Mouse (Mus musculus) monocyte, adult 5-6 weeks (primary cell): ENCODE results near the gene Grin1. TPM values are rescaled to one million over a fixed set of nuclear protein-coding genes. Genes with fewer than 3 reads are reported as not detected.
"Not testable (repeated sequence)": the region's sequence is repeated elsewhere in the genome, so short reads cannot be mapped to it uniquely, and the experiment has no call there.

Experiments
- ATAC-seq: fragments of 153-309, 156-312 bp; replicated peaks from 2 replicates; pipeline ENCODE4 v1.8.0; 2017; ENCODE audit warnings: mild to moderate bottlenecking; ENCODE audit not compliant: low TSS enrichment, insufficient number of reproducible peaks, severe bottlenecking, poor library complexity, low FRiP score
- total RNA-seq: library from RNA; stranded (forward); fragments of 200-1000, 200-491, 200-594 nt; gene quantifications from 3 replicates; pipeline ENCODE4 v1.2.3, GENCODE M21; 2017

Gene Grin1
- total RNA-seq, 1 experiment from 2014 or later = not detected

DNA sequence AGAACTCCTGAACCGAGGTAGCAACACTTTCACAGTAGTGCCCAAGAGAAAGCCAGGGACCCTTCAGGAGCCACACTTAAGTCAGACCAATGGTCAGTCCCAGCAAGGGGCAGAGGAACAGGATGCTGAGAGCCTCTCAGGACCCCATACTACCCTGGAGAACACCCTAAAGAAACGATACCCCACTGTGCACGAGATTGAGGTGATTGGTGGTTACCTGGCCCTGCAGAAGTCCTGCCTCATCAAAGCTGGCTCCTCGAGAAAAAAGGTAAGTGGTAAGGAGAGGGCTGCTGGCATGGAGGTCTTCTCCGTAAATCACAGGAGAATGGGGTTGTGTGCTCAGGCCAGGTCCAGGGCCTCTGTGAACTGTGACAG lies 54.7 kb downstream of the Grin1 start:
- ATAC-seq = no peak

DNA sequence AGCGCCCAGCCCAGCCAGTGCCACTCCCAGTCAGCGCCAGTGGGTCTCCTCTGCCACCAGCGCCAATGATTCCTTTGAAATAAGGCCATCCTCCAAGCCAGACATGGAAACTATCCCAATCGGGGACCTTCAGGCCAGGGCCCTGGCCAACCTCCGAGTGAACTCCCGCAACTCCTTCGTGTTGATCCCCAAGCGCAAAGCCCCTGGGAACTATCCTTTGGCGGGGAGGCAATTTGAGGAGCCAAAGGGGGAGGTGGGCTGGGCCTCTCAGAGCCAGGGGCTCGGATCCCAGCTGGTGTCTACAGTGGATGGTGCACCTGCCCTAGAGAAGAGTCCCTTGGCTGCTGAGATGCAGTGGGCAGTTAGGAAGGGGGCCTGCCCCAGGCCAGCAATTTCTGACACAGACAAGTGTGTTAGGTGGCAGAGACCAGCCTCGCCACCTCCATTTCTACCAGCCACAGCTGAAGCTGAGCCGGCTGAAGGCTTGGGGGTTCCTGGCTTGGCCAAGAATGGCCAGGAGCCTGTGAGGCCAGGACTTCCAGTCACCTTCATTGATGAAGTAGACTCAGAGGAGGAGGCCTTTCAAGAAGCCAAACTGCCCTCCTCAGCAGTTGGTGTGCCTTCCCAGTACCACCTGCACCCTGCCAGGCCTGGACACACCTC lies 55.2 kb downstream of the Grin1 start:
- no peak for ATAC-seq

DNA sequence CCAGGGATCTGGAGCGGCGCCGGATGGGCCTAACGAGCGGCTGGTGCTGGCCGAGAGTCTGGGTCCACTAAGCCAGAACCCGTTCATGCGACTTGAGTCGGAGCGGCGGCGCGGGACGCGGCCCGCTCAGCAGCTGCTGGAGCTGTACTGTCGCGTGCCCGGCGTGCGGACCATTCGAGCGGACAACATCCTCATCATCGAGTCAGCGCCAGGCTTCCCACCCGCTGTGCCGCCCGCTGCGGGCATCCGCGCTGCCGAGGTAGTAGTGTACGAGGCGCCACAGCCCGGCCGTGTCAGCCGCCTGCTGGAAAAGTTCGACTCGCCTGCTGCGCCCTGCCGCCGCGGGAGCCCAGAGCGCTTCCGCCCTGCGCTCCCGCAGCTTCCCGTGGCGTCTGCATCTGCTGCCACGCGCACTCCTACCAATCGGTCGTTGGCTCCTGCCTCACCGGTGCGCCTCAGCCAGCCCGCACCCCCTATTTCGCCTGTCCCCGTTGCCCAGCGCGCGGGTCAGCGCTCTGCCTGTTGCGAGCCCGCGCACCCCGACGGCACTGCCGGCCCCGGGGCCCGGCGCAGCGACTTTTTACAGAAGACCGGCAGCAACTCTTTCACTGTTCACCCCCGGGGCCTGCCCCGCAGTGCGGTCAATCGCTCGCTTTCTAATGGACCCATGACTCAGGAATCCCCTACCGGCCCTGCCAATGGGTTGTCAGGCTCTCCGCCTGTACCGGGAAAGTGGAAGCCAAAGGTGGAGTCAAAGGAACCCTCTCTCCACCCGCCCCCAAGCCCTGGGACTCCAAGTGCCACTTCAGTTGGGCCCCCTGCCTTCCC lies 56.0 kb downstream of the Grin1 start:
- no peak for ATAC-seq

DNA sequence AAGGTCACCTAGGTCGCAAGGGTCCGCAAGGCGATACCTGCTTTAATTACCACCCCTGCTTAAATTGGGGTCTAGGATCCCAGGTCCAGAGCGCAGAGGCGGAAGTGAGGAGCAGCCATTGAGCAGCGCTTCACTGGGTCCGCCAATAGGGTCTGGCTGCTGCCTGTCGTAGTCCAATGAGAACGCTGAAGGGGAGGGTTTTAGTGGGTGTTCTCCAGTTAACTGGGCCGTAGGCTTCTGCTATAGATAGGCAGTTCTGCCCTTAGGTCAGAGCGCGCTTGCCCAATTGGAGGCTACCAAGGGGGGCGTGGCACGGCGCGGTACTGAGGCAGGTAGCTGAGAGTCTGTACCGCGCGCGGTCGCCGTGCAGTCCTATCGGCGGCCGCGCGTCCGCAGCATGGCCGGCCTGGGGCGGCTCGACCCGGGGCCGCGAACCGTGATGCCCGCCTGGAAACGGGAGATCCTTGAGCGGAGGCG lies 56.7 kb downstream of the Grin1 start, which contains the start of gene Tprn:
TSS of gene Tprn (plus strand) at position 328 of the 477 bp plus-strand sequence.
- ATAC-seq = peak; percentile 98

DNA sequence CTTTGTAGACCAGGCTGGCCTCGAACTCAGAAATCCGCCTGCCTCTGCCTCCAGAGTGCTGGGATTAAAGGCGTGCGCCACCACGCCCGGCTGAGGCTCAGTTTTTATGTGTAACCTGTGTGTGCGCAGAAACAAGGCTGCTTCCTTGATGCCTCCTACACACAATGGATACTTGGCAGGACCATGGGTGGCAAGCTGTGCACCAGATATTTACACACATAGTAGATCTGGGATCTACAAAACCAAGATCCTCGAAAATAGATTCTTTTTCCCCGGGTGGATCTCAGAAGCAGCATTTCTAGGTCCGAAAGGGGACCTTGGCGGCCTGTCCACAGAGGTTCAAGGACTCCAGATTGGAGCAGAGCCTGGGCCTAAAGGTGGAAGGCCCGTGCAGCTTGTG lies 57.1 kb downstream of the Grin1 start:
- ATAC-seq = no peak

DNA sequence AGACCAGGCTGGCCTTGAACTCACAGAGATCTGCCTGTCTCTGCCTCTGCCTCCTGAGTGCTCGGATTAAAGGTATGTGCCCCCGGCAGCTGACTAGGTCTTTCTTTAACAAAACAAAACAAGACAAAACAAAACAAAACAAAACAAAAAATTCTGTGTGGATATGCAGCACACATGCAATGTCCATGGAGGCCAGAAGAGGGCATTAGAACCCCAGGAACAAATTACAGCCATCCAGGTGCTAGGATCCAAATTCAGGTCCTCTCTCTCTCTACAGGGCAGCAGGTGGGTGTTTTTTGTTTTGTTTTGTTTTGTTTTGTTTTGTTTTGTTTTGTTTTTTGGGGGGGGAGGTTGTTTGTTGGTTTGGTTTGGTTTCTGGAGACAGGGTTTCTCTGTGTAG lies 60.1 kb downstream of the Grin1 start:
- ATAC-seq = no peak

DNA sequence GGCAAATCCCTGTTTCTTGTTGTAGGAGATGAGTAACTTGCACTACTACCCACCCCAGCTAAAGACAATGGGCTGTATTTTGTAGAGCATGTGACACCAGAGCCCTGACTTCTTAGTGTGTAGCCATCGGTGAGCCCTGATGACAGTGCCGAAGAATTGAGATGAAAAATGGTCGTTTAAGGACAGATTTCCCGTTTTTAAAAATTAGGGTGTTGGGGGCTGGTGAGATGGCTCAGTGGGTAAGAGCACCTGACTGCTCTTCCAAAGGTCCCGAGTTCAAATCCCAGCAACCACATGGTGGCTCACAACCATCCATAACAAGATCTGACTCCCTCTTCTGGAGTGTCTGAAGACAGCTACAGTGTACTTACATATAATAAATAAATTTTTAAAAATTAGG lies 61.7 kb downstream of the Grin1 start:
- not testable (repeated sequence) for ATAC-seq

DNA sequence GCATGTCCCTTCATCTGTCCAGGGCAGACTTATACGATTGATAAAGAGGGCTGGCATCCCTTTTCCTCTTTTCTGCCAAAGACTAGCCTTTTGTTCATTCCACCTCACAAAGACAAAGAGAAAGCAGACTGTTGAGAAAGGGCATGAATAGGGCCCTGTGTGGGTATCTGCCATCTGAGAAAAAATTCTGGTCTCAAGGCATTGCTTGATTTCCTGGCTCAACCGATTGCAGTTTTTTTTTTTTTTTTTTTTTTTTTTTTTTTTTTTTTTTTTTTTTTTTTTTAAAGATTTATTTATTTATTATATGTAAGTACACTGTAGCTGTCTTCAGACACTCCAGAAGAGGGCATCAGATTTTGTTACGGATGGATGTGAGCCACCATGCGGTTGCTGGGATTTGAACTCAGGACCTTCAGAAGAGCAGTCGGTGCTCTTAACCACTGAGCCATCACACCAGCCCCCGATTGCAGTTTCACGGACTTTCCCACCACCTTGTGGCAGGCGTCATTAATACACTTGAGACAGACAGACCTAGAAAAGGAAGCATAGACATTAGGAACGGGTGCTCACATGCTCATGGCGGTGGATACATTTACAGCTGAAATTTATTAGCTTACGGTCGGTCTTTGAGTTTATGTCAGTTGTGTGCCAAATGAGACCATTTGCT lies 62.4 kb downstream of the Grin1 start:
- not testable (repeated sequence) for ATAC-seq

DNA sequence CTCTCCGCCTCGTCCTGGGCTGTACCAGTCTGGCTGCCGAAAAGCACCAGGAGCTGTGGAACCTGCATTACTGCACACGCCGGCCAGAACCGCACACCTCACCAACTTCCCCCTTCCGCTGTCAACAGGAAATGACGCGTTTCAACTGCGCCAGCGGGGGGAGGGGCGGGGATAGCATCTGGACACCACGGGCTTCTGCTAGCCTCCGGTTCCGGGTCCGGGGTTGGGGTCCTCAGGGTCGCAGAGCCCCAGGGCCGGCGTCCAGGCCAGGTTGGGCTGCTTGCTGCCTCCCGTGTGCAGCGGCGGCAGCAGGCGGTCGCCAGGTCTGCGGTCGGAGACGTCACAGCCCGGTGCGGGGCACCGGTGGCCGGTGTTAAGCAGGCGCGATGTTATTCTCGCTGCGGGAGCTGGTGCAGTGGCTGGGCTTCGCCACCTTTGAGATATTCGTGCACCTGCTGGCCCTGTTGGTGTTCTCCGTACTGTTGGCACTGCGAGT lies 63.7 kb downstream of the Grin1 start, which contains the start of gene Tmem203:
TSS of gene Tmem203 (plus strand) at position 156 of the 496 bp plus-strand sequence.
- peak; percentile 96 for ATAC-seq

DNA sequence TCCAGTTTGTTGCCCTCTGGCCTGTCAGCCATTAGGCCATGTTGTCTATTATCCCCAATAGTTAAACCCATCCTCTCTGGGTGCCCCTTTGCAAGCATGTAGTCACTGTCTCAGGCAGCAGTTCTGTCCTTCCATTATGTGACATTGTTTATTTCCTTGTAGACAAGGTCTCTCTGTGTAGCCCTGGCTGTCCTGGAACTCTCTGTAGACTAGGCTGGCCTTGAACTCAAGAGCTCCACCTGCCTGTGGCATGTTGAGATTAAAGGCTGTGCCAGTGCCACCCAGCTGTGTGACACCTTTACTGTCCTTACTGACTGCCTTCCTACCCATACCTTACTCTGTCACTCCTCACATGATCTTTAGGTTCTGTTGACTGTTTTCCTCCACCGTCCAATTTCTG lies 66.7 kb downstream of the Grin1 start:
- no peak for ATAC-seq

DNA sequence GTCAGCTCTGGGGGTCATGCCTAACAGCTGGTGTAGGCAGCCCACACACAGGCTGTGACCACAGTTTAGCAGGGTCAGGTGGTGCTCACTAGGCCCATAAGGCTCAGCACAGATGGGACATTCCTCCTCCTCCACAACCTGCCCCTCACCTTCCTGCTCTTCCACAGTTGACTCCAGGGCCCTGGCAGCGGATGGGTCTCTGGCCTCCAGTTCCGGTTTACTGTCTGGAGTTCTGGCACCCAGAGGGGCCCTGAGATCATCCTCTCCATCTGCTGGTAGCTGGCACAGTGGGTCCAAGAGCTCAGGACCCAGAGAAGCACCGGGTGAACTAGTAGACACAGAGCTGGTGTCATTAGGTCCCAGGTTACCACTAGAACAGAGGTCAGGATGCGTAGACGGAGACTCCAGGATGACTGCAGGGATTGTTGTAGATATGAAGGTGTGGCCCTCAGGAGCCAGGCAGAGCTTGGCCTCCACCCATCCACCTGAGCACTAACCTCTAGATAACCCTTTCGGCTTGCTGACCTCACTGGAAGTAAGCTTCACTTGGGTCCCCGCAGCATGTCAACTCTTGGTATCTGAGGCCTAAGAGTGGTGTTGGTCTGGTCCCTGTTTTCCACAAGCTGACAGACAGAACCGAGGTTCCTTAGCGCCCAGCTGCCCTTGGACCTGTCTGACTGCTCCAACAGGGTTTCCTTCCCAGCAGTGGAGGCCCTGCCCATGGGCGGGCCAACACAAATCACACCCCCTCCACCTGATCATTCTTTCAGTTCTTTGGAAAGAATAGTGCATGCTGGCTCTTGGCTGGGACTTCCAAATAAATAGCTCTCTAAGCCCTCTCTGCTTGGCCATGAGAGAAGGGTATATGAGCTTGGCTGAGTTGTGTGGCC lies 72.6 kb downstream of the Grin1 start, which contains the start of gene AL732309.1:
TSS of gene AL732309.1 (minus strand) at position 681 of the 890 bp plus-strand sequence.
- ATAC-seq = no peak

DNA sequence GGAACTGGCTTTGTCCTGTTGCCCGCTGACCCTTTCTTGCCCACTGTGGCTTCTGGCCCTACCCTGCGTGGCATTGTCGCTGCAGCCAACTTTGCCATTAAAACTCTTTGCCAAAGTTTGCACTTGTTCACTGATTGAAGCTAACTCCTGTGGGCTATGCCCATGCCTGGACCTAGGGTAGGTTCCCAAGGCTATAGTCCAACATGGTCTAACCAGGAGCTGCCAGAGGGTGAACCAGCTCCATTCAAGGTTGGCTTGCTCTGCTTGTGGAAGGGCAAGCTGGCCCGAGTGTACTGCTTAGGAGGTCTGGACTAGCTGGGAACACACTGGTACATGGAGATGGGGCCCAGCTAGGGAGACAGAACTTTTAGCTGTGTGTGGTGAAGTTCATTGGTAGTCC lies 74.8 kb downstream of the Grin1 start:
- no peak for ATAC-seq

DNA sequence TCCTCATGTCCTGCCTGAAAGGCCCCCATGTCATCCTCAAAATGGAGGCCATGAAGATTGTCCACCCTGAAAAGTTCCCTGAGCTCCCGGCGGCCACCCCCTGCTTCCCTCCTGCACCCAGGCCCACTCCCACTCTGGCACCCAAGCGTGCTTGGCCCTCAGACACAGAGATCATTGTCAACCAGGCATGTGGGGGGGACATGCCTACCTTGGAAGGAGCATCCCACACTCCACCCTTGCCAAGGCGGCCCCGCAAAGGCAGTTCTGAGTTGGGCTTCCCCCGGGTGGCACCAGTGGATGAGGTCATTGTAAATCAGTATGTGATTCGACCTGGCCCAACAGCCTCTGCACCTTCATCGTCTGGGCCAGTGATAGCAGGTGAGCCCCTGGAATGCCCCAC lies 75.6 kb downstream of the Grin1 start:
- ATAC-seq = no peak

DNA sequence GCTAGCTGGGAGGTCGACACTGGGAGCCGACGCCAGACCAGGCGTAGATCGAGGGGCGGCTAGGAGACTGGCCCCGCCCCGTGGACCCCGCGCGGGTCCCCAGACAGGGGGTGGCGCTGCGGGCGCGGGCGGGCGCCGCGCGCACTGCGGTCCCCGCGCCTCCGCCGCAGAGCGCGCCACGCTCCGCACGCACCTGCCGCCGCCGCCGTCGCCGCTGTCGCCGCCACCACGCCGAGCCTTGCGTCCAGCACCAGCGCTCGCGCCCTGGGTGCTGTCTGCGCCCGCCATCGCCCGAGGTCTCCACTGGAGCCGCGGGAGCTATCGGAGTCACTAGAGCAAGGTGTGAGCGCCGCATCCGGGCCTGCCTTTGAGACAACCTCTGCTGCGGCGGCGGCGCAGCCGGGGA lies 76.9 kb downstream of the Grin1 start, which contains the start of the genes Rnf208 and Cysrt1:
TSS of gene Rnf208 (plus strand) at position 155 of the 406 bp plus-strand sequence.
TSS of gene Cysrt1 (minus strand) at position 352 of the 406 bp plus-strand sequence.
- ATAC-seq = no peak

DNA sequence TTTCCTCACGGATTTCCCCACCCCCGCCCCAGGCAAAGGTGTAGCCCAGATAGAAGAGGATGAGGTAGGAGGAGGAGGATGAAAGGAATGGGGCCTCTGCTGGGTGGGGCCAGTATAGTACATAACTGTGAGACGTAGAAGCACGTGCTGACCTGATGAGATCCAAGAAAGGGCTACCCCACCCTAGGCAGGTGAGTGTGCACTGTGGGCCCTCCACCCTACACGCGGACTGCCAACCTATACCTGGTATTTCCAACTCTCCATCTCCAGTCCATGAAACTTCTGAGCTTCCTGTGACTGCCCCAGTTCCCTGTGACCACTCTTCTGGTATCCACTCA lies 77.6 kb downstream of the Grin1 start:
- ATAC-seq = no peak
